Mouse (Mus musculus) layer of hippocampus, postnatal 14 days (tissue): Measurements from ENCODE around the gene Rilp. TPM values are rescaled to one million over a fixed set of nuclear protein-coding genes. Genes with fewer than 3 reads are reported as not detected.

ENCODE experiments used
- DNase-seq, 2 experiments: peaks; one replicate each; pipeline ENCODE4 v3.0.0; 2021 to 2022; ENCODE audit warnings: low spot score in 2 of 2, mixed read lengths in 1 of 2
- total RNA-seq, 2 experiments: library from RNA; stranded (reverse); gene quantifications; 2 replicates each; pipeline ENCODE4 v1.2.3; 2021

Rilp gene
- total RNA-seq, 2 experiments from 2014 or later: 3.7 to 5.0 TPM

- DNase-seq: no peak
These were observed 22.7 kb downstream of the Rilp start for GRCm38 (mm10) chr11:75532340-75533277.

- DNase-seq: no peak
These were observed 23.6 kb downstream of the Rilp start for GRCm38 (mm10) chr11:75533314-75534015.

- DNase-seq: no peak
These were observed 24.6 kb downstream of the Rilp start for GRCm38 (mm10) chr11:75534286-75535033.

- no peak for DNase-seq
These were observed 25.4 kb downstream of the Rilp start for GRCm38 (mm10) chr11:75535106-75535795.

GRCm38 (mm10) chr11:75536255-75537024 lies 26.5 kb downstream of the Rilp start:
- no peak for DNase-seq

GRCm38 (mm10) chr11:75537025-75537414 lies 27.1 kb downstream of the Rilp start:
- no peak for DNase-seq

GRCm38 (mm10) chr11:75537491-75538183 lies 27.7 kb downstream of the Rilp start:
- DNase-seq: no peak

- DNase-seq: no peak
These were observed 28.5 kb downstream of the Rilp start for GRCm38 (mm10) chr11:75538184-75538969.

GRCm38 (mm10) chr11:75538970-75539299 lies 29.0 kb downstream of the Rilp start:
- no peak for DNase-seq

GRCm38 (mm10) chr11:75540209-75540608 lies 30.3 kb downstream of the Rilp start:
- no peak for DNase-seq

- DNase-seq: peak; percentile 59 to 80
These were observed 31.1 kb downstream of the Rilp start for GRCm38 (mm10) chr11:75540710-75541581.

- no peak for DNase-seq
These were observed 34.8 kb downstream of the Rilp start for GRCm38 (mm10) chr11:75544713-75545112.

GRCm38 (mm10) chr11:75546057-75546456 lies 36.2 kb downstream of the Rilp start:
- no peak for DNase-seq

- DNase-seq: no peak
These were observed 39.8 kb downstream of the Rilp start for GRCm38 (mm10) chr11:75549658-75550111.

GRCm38 (mm10) chr11:75550200-75550946 lies 40.5 kb downstream of the Rilp start:
- no peak for DNase-seq

- DNase-seq: no peak
These were observed 41.4 kb downstream of the Rilp start for GRCm38 (mm10) chr11:75551321-75551720.

- DNase-seq: no peak
These were observed 42.1 kb downstream of the Rilp start for GRCm38 (mm10) chr11:75551961-75552441.
